ENCODE assay signal across 15 mouse cellular contexts in genomic region chr3:37331999-37332449, GRCm38 (mm10). TPM values are rescaled to one million over a fixed set of nuclear protein-coding genes. Genes with fewer than 3 reads are reported as not detected.
A peak's percentile ranks its signal among the peaks of the same experiment; 100 is the strongest.
DNase-seq lines count a peak whose midpoint lies in the region; ATAC-seq and TF ChIP-seq lines count a peak whose summit lies in the region.
"Had no signal": no experiment of that assay in that cellular context is flagged by ENCODE, and none has a peak within 500 bp of the region (broad histone marks: within the 10 kb centered on the region; RNA-seq: fewer than 3 reads in every experiment).

No protein-coding gene starts in this region.

- H3K4me2 ChIP-seq in liver, embryonic 13.5 days, result no peak overlapping the region
- H3K4me2 ChIP-seq in forebrain, embryonic 15.5 days (replicated peaks), result no peak overlapping the region
- H3K4me2 ChIP-seq: heart, embryonic 13.5 days; limb, embryonic 15.5 days had no signal

- DNase-seq in G1E (ENCODE audit: low spot score), result peak; percentile 53
- peak; percentile 40 for DNase-seq in c-Kit-positive CD71-negative TER-119-negative erythroid progenitor cells, embryonic 14.5 days (ENCODE audit: low read depth)
- DNase-seq in liver, embryonic 13.5 days, result peak; percentile 61
- no peak for DNase-seq in thymus, postnatal 4 days
- DNase-seq in adrenal gland, adult (ENCODE audit: inconsistent age in 2 of 2, low spot score in 1 of 2), result no peak
- DNase-seq: adrenal gland, postnatal 25 days; cerebellum, postnatal 25 days; gastrocnemius, postnatal 36 days; thymus, adult 2 months had no signal

- TF ChIP-seq CTCF in G1E (IDR thresholded peaks at IDR 0.05; ENCODE audit: low read depth, low read length), result no peak

- peaks cover 51% of the 10 kb centered on the region for H3K4me1 ChIP-seq in G1E (ENCODE audit: insufficient read depth, low read depth, low read length)
- peaks cover 51% of the 10 kb centered on the region for H3K4me1 ChIP-seq in liver, embryonic 13.5 days (replicated peaks)
- no peaks in the 10 kb centered on the region for H3K4me1 ChIP-seq in forebrain, embryonic 15.5 days
- H3K4me1 ChIP-seq: hindbrain, embryonic 10.5 days had no signal

- ATAC-seq in G1E (ENCODE audit: extremely low read depth, insufficient number of reproducible peaks, low FRiP score, poor library complexity, severe bottlenecking), result peak; percentile 98
- peak; percentile 87 for ATAC-seq in liver, embryonic 13.5 days (ENCODE audit: low read depth)
- peak; percentile 81 for ATAC-seq in monocyte, adult 5-6 weeks (replicated peaks; ENCODE audit: insufficient number of reproducible peaks, low FRiP score, low TSS enrichment, poor library complexity, severe bottlenecking)
- no peak for ATAC-seq in forebrain, embryonic 15.5 days (replicated peaks)

- no peak overlapping the region; the same call in 1 of the 2 replicates for H3K4me3 ChIP-seq in G1E (ENCODE audit: low read depth, low read length)
- H3K4me3 ChIP-seq in liver, embryonic 13.5 days (replicated peaks), result no peak overlapping the region
- no peak overlapping the region for H3K4me3 ChIP-seq in forebrain, embryonic 15.5 days
- H3K4me3 ChIP-seq: heart, embryonic 13.5 days; hindbrain, embryonic 10.5 days; left cerebral cortex, adult 2 months; limb, embryonic 15.5 days had no signal

- no peaks in the 10 kb centered on the region for H3K9me3 ChIP-seq in G1E (replicated peaks)
- H3K9me3 ChIP-seq in liver, embryonic 13.5 days (replicated peaks), result no peaks in the 10 kb centered on the region
- H3K9me3 ChIP-seq in forebrain, embryonic 15.5 days, result no peaks in the 10 kb centered on the region
- H3K9me3 ChIP-seq: heart, embryonic 13.5 days; hindbrain, embryonic 10.5 days; limb, embryonic 15.5 days had no signal

- no peaks in the 10 kb centered on the region for H3K36me3 ChIP-seq in G1E (replicated peaks)
- H3K36me3 ChIP-seq in liver, embryonic 13.5 days, result no peaks in the 10 kb centered on the region
- H3K36me3 ChIP-seq in forebrain, embryonic 15.5 days, result no peaks in the 10 kb centered on the region
- H3K36me3 ChIP-seq: heart, embryonic 13.5 days; hindbrain, embryonic 10.5 days; limb, embryonic 15.5 days had no signal

- no peaks in the 10 kb centered on the region for H3K27me3 ChIP-seq in G1E (ENCODE audit: insufficient read depth, low read length)
- no peaks in the 10 kb centered on the region for H3K27me3 ChIP-seq in liver, embryonic 13.5 days
- H3K27me3 ChIP-seq in forebrain, embryonic 15.5 days, result no peaks in the 10 kb centered on the region
- H3K27me3 ChIP-seq: heart, embryonic 13.5 days; limb, embryonic 15.5 days had no signal

- 5% methylated on average over 6 of the region's 6 CpGs for WGBS in liver, embryonic 13.5 days (ENCODE audit: insufficient replicate concordance)
- 74% methylated on average over 6 of the region's 6 CpGs for WGBS in forebrain, embryonic 15.5 days

- no peak overlapping the region for H3K9ac ChIP-seq in liver, embryonic 13.5 days
- no peak overlapping the region for H3K9ac ChIP-seq in forebrain, embryonic 15.5 days (replicated peaks)
- H3K9ac ChIP-seq: heart, embryonic 13.5 days; limb, embryonic 15.5 days had no signal

- peak overlapping the region; percentile 79 for H3K27ac ChIP-seq in liver, embryonic 13.5 days
- no peak overlapping the region for H3K27ac ChIP-seq in forebrain, embryonic 15.5 days (replicated peaks)
- H3K27ac ChIP-seq: heart, embryonic 13.5 days; hindbrain, embryonic 10.5 days; left cerebral cortex, adult 2 months; limb, embryonic 15.5 days had no signal

RNA-seq across cellular contexts. Expression of gene Fgf2, which starts 16.1 kb away (rescaled TPM):
- total RNA-seq in G1E (2014; fragmentation: Nextera tagmentation) (6.6 and 6.8 TPM in 2 replicates), G1E (2017) (3.9 and 4.9 TPM in 2 replicates)
- polyA plus RNA-seq in G1E (2012), result 0.37 and 0.95 TPM in 2 replicates
- 0.10 and 0.13 TPM in 2 replicates for polyA plus RNA-seq in liver, embryonic 13.5 days (2015; fragmentation: Nextera tagmentation; extraction: Ambion mirVana)
- 0.10 to 0.19 TPM in 2 of 3 replicates, not detected in the other for total RNA-seq in monocyte, adult 5-6 weeks (2017)
- polyA plus RNA-seq in forebrain, embryonic 15.5 days (2015; fragmentation: Nextera tagmentation; extraction: Ambion mirVana), result 0.37 and 0.69 TPM in 2 replicates

RNA-seq across cellular contexts. Expression of gene Cetn4, which starts 19.5 kb away (rescaled TPM):
- total RNA-seq in G1E (2014; fragmentation: Nextera tagmentation) (18.2 and 26.3 TPM in 2 replicates), G1E (2017) (14.8 and 15.7 TPM in 2 replicates)
- 6.3 TPM in 2 replicates for polyA plus RNA-seq in G1E (2012)
- polyA plus RNA-seq in liver, embryonic 13.5 days (2015; fragmentation: Nextera tagmentation; extraction: Ambion mirVana), result 2.1 and 3.0 TPM in 2 replicates
- 2.9 TPM in 1 of 3 replicates, not detected in the others for total RNA-seq in monocyte, adult 5-6 weeks (2017)
- polyA plus RNA-seq in forebrain, embryonic 15.5 days (2015; fragmentation: Nextera tagmentation; extraction: Ambion mirVana), result 2.0 and 2.1 TPM in 2 replicates

RNA-seq across cellular contexts. Expression of gene Bbs12, which starts 19.7 kb away (rescaled TPM):
- total RNA-seq in G1E (2014; fragmentation: Nextera tagmentation) (26.5 and 27.3 TPM in 2 replicates), G1E (2017) (25.3 and 31.6 TPM in 2 replicates)
- polyA plus RNA-seq in G1E (2012), result 0.51 and 0.52 TPM in 2 replicates
- 4.0 and 5.1 TPM in 2 replicates for polyA plus RNA-seq in liver, embryonic 13.5 days (2015; fragmentation: Nextera tagmentation; extraction: Ambion mirVana)
- 1.4 to 4.5 TPM (median 1.9 TPM) in 3 replicates for total RNA-seq in monocyte, adult 5-6 weeks (2017)
- polyA plus RNA-seq in forebrain, embryonic 15.5 days (2015; fragmentation: Nextera tagmentation; extraction: Ambion mirVana), result 5.2 and 5.7 TPM in 2 replicates

Comparison
In these comparisons a context has a peak if more than half of its experiments do, and no peak if none do; other contexts are left out.
1. DNase-seq: peak in G1E (single experiment), c-Kit-positive CD71-negative TER-119-negative erythroid progenitor cells, embryonic 14.5 days (single experiment) and liver, embryonic 13.5 days (single experiment); none in thymus, postnatal 4 days (single experiment) and adrenal gland, adult (0 of 2).